7 mouse cellular contexts compared by ENCODE assay signal in genomic region chrX:95444776-95445111, GRCm38 (mm10). TPM values are rescaled to one million over a fixed set of nuclear protein-coding genes. Genes with fewer than 3 reads are reported as not detected.
DNase-seq lines count a peak whose midpoint lies in the region; ATAC-seq and TF ChIP-seq lines count a peak whose summit lies in the region.

TSS of gene Amer1 (minus strand) at chrX:95444872.

- 23% methylated on average over 19 of the region's 19 CpGs for WGBS in embryonic facial prominence, embryonic 12.5 days
- 10% methylated on average over 19 of the region's 19 CpGs for WGBS in heart, adult 2 months
- 17% methylated on average over 19 of the region's 19 CpGs for WGBS in limb, embryonic 13.5 days
- 14% methylated on average over 19 of the region's 19 CpGs for WGBS in midbrain, embryonic 16.5 days

- DNase-seq in adrenal gland, postnatal 25 days: peak; percentile 85
- DNase-seq in heart, adult 2 months: peak; percentile 88 to 93
- peak; percentile 94 to 95 for DNase-seq in kidney, adult 8-10 months
- DNase-seq in spleen, postnatal 10 days (ENCODE audit: low spot score in 2 of 2): peak; percentile 58 to 82

- peak within 1 kb of the TSS; percentile 83 for H3K27ac ChIP-seq in embryonic facial prominence, embryonic 12.5 days
- peak within 1 kb of the TSS; percentile 90 for H3K27ac ChIP-seq in heart, adult 2 months
- H3K27ac ChIP-seq in limb, embryonic 13.5 days: peak within 1 kb of the TSS; percentile 79
- H3K27ac ChIP-seq in midbrain, embryonic 16.5 days (ENCODE audit: low read length): peak within 1 kb of the TSS; percentile 85

- H3K4me1 ChIP-seq in embryonic facial prominence, embryonic 12.5 days: no peaks in the 10 kb centered on the region
- H3K4me1 ChIP-seq in heart, adult 2 months (ENCODE audit: control insufficient read depth, insufficient read depth, low read length): peaks cover 7% of the 10 kb centered on the region
- 0 out of 2 replicates have a peak, but pooled peaks cover 10% of the 10 kb centered on the region for H3K4me1 ChIP-seq in limb, embryonic 13.5 days
- H3K4me1 ChIP-seq in midbrain, embryonic 16.5 days (ENCODE audit: control insufficient read depth, insufficient read depth, low read length): peaks cover 14% of the 10 kb centered on the region

- no peaks in the 10 kb centered on the region for H3K79me2 ChIP-seq in heart, adult 2 months (replicated peaks; ENCODE audit: control insufficient read depth, insufficient read depth, low read length)

- ATAC-seq in embryonic facial prominence, embryonic 12.5 days (ENCODE audit: insufficient number of reproducible peaks, insufficient read depth, low FRiP score, low TSS enrichment): peak; percentile 98
- ATAC-seq in limb, embryonic 13.5 days (ENCODE audit: low FRiP score, low read depth): peak; percentile 98
- ATAC-seq in midbrain, embryonic 16.5 days: peak; percentile 98

- no peaks in the 10 kb centered on the region for H3K27me3 ChIP-seq in embryonic facial prominence, embryonic 12.5 days
- no peaks in the 10 kb centered on the region for H3K27me3 ChIP-seq in heart, adult 2 months (ENCODE audit: control insufficient read depth, insufficient read depth, low read length)
- H3K27me3 ChIP-seq in limb, embryonic 13.5 days: no peaks in the 10 kb centered on the region; the same call in 1 of the 2 replicates
- H3K27me3 ChIP-seq in midbrain, embryonic 16.5 days (ENCODE audit: control insufficient read depth, insufficient read depth, low read depth, low read length): no peaks in the 10 kb centered on the region

- intact Hi-C loops in heart, adult 2 months (cut with DNase I): loop anchor here (5.0 to 10.0 kb wide), 4 partner anchors 33 to 510 kb away; partner anchors contain the start of genes Las1l, Spin4 and Zc4h2

- H3K4me3 ChIP-seq in embryonic facial prominence, embryonic 12.5 days: peak within 1 kb of the TSS; percentile 55
- peak within 1 kb of the TSS; percentile 57 for H3K4me3 ChIP-seq in heart, adult 2 months
- H3K4me3 ChIP-seq in limb, embryonic 13.5 days: peak within 1 kb of the TSS; percentile 55
- H3K4me3 ChIP-seq in midbrain, embryonic 16.5 days (ENCODE audit: low read depth, low read length): peak within 1 kb of the TSS; percentile 57

- peak within 1 kb of the TSS; percentile 52 for H3K9ac ChIP-seq in embryonic facial prominence, embryonic 12.5 days
- H3K9ac ChIP-seq in heart, adult 2 months (ENCODE audit: low read depth, low read length): peak within 1 kb of the TSS; percentile 63
- peak within 1 kb of the TSS; percentile 66 for H3K9ac ChIP-seq in limb, embryonic 13.5 days
- H3K9ac ChIP-seq in midbrain, embryonic 16.5 days (ENCODE audit: low read depth, low read length): peak within 1 kb of the TSS; percentile 72

- H3K36me3 ChIP-seq in embryonic facial prominence, embryonic 12.5 days: no peaks in the 10 kb centered on the region
- no peaks in the 10 kb centered on the region for H3K36me3 ChIP-seq in heart, adult 2 months (ENCODE audit: control insufficient read depth, insufficient read depth, low read length)
- H3K36me3 ChIP-seq in limb, embryonic 13.5 days: no peaks in the 10 kb centered on the region
- H3K36me3 ChIP-seq in midbrain, embryonic 16.5 days (ENCODE audit: control insufficient read depth, insufficient read depth, low read length): no peaks in the 10 kb centered on the region

- no peaks in the 10 kb centered on the region for H3K9me3 ChIP-seq in embryonic facial prominence, embryonic 12.5 days
- no peaks in the 10 kb centered on the region; the same call in 1 of the 2 replicates for H3K9me3 ChIP-seq in limb, embryonic 13.5 days
- 0 out of 2 replicates have a peak, but pooled peaks cover under 1% of the 10 kb centered on the region for H3K9me3 ChIP-seq in midbrain, embryonic 16.5 days (replicated peaks; ENCODE audit: control insufficient read depth, low read length, poor library complexity, severe bottlenecking)

- TF ChIP-seq EP300 in heart, adult 2 months (IDR thresholded peaks at IDR 0.05; ENCODE audit: insufficient read depth, low read depth, low read length): no peak

- TF ChIP-seq CTCF in heart, adult 2 months (IDR thresholded peaks at IDR 0.05): no peak

- H3K4me2 ChIP-seq in embryonic facial prominence, embryonic 12.5 days (replicated peaks): peak within 1 kb of the TSS; percentile 54
- peak within 1 kb of the TSS; percentile 67 for H3K4me2 ChIP-seq in limb, embryonic 13.5 days (replicated peaks)
- H3K4me2 ChIP-seq in midbrain, embryonic 16.5 days (ENCODE audit: low read length): peak within 1 kb of the TSS; percentile 61

- TF ChIP-seq POLR2A in heart, adult 2 months (IDR thresholded peaks at IDR 0.05; ENCODE audit: insufficient read depth, low read depth, low read length): peak; percentile 56; the same call in 1 of the 2 replicates

RNA-seq across cellular contexts. Expression of gene Amer1, which starts in this region (rescaled TPM):
- 10.1 and 12.8 TPM in 2 replicates for total RNA-seq in adrenal gland, postnatal 25 days (2021)
- 12.8 and 13.3 TPM in 2 replicates for polyA plus RNA-seq in embryonic facial prominence, embryonic 12.5 days (2016; fragmentation: Nextera tagmentation; extraction: Ambion mirVana)
- 1 to 10 TPM; 3.4 to 4.9 TPM for total RNA-seq in heart, adult 2 months (2021)
- polyA plus RNA-seq in heart, adult 2 months (2012; rRNA removed): 1.7 and 3.0 TPM in 2 replicates
- 14.6 and 15.7 TPM in 2 replicates for polyA plus RNA-seq in limb, embryonic 13.5 days (2015; fragmentation: Nextera tagmentation; extraction: Ambion mirVana)
- 12.7 and 14.0 TPM in 2 replicates for polyA plus RNA-seq in midbrain, embryonic 16.5 days (2015; fragmentation: Nextera tagmentation; extraction: Ambion mirVana)

Comparison
In these comparisons a context has a peak if more than half of its experiments do, and no peak if none do; other contexts are left out.
1. Peak in every context shown above with its lines: DNase-seq, ATAC-seq, H3K4me3 ChIP-seq and H3K27ac ChIP-seq.